Mouse (Mus musculus) left cerebral cortex, postnatal 14 days (tissue): ENCODE measurements at regions not wholly inside any gene's neighbourhood (a gene's known extent, or its start where the extent isn't known, plus 50 kb on each side); places are given as distances from the start of the nearest gene placed in this dataset.

Experiments used
- DNase-seq, 2 experiments: peaks; one replicate each; pipeline ENCODE4 v3.0.0; 2021 to 2022; ENCODE audit warnings: low spot score in 2 of 2, mixed read lengths in 1 of 2
- intact Hi-C: fragments of 180-260 bp; cut with DNase I; formaldehyde crosslinking; loops from one replicate; pipeline ENCODE4 v1.15.1; 2025

DNA sequence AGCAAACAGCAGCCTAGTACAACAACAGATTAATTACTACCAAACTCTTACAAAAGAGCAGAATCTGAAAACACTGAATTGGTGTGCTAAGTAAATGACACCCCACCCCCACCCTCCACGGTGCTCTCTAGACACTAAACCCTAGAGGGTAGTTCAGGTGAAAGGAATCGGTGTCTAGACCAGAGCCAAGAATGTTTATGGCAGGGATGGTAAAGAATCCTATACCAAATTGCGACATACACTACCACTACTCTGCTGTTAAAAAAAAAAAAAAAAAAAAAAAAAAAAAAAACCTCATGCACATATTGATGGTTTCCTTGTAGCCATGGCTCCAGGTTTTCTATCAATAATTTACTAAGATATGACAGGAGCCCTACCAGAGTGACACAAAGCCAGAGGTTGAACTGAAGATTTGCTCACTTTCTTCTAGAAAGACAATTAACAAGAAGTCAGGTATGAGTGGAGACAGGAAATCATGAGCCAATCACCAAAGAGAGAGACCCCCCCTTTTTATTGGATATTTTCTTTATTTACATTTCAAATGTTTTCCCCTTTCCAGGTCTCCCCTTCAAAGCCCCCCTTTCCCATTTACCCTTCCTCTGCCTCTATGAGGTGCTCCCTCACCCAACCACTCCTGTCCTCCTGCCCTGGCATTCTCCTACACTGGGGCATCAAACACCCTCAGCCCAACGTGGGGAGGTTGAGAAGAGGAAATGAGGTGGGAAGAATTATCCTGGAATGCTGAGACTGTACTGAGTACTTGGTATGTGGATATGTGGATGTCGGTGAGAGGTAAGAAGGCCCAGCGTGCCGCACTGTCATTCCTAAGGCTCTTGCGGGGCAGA lies 87.6 kb upstream of the Cerkl start:
- intact Hi-C loops = no loop called here
- DNase-seq = no peak

DNA sequence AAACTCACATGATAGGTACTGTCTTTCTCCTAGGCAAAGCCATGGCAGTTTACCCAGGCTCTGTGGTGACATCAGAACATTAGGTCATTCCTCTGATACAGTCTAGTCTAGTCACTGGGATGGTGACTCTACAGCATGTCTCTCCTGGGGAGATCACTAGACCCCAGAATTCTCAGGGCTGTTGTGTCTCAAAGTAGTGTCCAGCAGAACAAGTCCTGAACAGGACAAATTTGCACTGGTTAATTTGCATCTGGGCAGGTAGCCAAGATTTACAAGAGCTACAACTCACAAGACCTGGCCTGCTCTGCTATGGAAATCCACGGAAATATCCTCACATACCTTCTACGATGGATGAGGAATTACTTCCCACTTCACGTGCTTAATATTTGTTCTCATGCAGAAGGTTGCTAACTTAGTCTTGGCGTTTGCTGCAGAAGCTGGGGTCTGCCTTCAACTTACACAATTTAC lies 88.2 kb upstream of the Cerkl start:
- DNase-seq = no peak
- intact Hi-C loops = no loop called here

DNA sequence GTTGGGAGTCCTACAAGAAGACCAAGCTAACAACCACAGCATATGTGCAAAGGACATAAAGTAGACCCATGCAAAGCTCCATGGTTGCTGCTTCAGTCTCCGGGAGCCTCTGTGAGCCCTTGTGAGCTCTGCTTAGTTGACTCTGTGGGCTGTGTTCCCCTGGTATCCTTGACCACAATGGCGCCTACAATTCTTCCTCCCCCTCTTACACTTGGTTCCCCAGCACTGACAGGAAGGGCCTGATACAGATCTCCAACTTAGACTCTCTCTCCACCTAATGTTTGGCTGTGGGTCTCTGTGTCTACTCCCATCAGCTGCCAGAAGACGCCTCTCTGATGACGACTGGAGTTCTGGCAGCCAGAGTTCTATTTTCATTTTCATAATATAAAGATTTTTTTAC lies 88.9 kb upstream of the Itprid2 start:
- intact Hi-C loops = no loop called here
- DNase-seq = no peak

DNA sequence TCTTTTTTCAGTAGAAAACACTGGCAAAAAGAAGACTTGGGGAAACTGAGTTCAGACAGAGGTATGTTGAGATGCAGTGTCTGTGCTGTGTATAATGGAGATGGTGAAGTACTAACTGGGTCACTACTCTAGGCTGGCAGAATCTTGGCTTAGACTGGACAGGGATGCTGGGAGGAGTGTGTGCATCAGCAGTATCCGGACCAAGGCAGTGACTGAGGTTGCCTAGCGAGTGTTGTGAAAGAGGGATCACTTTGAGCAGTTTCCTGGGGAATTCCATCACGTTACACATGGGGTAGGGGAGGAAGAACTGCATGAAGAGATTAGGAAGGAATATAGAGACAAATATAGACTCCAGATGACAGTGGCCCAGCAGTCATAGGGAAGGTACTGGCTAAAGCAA lies 87.9 kb upstream of the Itprid2 start:
- intact Hi-C loops = no loop called here

DNA sequence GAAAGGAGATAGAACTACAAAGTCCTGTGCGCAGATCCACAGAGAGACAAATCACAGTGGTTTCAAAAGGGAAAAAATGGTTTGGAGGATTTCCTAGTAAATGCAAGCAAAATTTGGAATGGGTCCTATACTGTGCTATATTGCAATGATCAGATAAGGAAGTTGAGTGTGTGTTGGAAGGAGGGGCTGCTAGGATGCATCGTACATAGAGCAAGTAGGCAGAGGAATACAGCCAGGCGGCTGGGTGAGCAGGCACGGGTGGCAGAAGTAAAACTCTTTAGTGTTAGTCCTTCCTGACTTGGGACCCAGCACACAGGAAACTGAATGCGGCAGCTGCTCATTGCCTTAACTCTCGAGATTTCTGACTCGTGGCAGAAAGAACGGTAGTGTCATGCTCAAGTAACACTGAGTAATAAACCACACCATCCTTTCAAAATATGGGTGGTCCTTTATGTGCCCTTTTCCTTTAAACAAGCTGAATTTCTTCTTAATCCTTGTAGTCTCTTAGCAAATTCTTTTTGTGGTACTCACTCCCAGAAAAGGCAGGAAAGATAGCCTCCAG lies 87.0 kb upstream of the Itprid2 start:
- intact Hi-C loops = no loop called here
- no peak for DNase-seq

More for the DNA sequence above, 87.9 kb upstream of the Itprid2 start:
- no peak for DNase-seq

DNA sequence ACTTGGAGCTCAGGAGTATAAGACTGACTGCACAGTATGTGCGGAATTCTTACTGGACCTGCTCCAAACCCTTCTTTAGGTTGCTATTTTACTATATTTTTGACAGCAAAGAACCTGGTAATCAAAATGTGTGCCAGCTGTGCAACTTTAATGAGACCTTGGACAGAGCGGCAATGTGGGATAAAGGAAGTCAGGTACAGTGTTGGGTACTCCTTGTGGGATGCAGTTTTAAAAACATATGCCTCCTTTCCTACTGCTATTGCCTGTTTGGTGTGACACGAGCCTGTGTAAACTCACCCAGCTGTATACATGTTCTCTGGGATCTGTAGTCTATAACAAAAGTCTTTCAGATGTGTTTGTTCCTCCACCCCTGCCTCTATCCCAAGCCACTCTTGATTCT lies 85.4 kb upstream of the Itprid2 start:
- intact Hi-C loops = no loop called here
- DNase-seq = no peak

DNA sequence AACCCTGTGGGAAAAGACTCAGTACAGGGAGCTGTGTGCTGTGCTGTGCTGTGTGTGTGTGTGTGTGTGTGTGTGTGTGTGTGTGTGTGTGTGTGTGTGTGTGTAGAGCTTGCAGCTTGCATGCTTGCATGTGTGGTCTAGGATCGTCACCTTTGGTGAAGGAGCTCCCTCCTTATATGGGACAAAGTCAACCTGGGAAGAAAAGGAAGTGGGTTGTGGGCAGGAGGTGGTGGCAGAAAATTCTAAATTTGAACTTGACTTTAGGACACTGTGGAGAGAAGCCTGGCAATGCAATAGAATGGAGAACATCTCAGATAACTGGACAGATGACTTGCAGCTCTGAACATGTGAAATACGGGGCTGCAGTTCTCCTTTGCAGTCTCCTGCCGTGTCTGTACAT lies 84.7 kb upstream of the Itprid2 start:
- intact Hi-C loops = no loop called here
- no peak for DNase-seq

DNA sequence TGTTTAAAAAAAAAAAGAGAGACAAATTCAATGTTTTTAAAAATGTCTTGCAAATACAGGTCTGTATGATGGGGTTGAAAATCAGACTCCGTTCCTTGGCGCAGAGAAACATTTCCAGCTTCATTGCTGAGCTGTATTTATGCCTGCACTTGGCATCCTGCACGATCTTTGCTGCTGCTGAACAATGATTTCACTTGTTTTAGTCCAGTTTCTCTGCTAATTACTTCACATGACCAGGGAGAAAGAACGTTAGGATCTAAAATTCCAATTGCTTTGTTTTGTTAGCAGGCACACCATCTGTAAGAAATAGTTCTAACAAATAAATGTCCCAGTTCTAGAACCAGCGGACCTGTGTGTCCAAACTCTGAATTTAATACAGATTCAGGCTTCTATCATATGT lies 82.7 kb upstream of the Itprid2 start:
- intact Hi-C loops = no loop called here
- DNase-seq = peak in 1 of 2 experiments; percentile 21

DNA sequence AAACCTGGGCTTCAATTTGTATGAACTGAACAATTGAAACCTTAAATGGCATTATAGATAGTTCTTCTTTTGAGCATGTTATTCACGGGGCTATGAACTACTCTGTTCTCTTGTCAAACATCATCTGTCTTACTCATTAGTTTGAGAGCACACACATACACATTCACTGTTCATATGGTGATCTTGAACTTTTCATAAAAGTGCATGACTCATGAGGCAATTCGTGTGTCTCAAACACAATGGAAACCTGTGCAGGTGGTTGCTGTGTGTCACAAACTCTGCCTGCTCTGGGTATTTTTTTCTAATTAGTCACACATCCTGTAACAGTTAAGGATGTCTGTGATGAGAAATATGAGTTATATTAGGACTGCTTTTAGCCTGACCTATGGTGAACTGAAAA lies 79.8 kb upstream of the Itprid2 start:
- DNase-seq = no peak
- intact Hi-C loops = no loop called here

DNA sequence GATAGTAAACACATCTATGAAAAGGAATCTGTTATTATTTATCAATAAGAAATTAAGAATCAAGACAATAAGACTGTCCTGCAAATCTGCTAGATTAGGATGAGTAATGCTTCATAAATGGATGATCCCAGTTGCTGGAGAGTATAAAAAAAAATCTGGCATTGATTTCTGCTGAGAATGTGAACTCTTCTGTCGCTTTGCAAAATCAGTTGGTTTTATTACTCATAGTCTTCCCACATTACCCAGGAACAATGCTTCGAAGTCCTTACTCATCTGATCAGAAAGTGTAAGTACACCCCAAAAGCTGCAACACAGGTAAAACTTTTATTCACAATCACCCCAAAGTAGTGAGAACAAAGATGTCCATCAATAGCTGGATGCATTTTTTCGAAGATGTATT lies 77.8 kb upstream of the Itprid2 start:
- intact Hi-C loops = no loop called here

DNA sequence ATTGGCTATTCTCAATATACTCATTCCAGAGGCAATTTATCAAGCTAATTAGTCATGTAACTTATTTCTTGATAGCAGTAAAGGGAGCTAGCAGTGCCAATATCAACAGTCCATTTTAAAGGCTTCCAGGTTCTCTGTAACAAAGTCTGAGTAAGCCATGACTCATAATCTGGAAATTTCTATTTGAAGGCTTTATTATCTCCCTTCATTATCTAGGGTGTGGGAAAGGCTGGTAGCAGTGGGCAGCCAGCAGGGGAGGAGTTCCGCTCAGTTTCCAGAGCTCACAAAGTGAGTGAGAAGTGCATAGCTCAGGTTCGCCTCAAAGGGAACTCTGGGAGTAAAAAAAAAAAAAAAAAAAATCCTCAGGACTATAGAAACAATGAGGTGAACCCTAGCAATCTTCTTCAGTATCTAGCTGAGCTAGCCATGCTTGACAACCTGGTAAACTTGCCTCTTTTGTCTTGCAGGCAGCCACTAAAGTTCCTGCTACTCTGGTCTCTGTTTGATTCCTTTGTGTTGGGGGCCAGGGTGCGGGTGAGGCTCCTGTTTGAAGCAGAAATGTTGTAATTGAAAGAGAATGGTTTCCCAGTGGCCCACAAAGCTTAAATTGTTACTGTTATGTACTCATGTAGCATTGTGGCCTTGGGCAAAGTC lies 68.7 kb upstream of the Itprid2 start:
- intact Hi-C loops = no loop called here
- no peak for DNase-seq

More for the DNA sequence above, 77.8 kb upstream of the Itprid2 start:
- no peak for DNase-seq

DNA sequence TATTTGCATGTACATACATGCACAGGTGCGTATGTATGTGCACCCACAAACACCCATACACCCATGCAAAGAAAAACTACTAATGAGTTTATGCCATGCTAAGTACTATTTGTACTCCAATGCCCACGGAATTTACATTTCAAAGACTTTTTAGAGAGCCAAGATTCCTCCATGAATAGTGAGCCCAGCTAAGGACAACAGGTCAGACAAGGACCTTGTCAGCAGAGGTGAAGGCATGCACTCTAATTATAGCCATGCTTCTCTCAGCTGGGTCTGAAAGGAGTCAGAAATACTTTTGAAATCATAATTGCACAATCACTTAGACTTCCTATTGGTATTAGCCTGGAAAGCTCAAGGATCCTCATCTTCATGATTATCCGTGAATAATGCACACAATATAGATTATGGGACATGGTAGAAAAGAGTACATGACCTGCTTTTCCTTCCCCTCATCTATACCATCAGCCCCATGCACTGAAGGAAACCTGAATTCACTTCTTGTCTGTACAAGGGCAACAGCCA lies 67.7 kb upstream of the Itprid2 start:
- intact Hi-C loops = no loop called here
- no peak for DNase-seq

DNA sequence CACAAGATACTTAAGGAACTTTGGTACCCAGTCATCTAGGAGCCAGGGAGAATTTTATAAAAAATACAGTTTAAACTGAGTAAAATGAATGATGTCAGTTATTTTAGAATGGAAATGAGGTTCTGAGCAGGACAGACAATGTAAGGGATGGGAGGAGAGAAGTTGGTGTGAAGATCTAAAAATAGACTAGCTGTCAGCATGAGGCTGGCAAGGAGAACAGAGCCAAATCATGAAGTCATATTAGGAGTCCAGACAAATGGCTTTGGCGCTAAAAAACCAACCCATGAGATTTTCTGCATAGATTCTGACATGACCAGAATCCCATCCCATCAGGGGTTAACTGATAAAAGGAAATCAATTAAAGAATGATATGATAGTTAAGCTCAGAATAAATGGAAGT lies 65.5 kb upstream of the Itprid2 start:
- intact Hi-C loops = no loop called here
- DNase-seq = peak in 1 of 2 experiments; percentile 9

DNA sequence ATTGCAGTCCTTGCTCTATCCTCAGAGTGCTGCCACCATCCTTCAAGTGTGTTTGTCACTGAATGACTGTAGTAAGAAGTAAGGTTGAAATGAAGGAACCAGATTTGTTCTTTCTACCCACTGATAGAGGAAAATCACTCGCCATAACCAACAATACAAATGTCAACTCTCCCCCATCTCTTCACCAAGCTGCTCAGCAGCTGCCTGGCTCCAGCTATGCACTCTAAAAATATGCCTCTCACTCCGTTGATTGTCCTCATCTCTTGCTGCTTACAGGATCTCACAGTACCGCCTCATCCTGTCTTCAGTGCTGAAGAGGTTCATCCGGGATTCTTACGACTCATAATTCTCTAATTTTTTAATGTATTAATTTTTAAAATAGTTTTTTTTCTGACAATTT lies 63.2 kb upstream of the Itprid2 start:
- DNase-seq = peak in 1 of 2 experiments; percentile 5
- intact Hi-C loops = no loop called here

DNA sequence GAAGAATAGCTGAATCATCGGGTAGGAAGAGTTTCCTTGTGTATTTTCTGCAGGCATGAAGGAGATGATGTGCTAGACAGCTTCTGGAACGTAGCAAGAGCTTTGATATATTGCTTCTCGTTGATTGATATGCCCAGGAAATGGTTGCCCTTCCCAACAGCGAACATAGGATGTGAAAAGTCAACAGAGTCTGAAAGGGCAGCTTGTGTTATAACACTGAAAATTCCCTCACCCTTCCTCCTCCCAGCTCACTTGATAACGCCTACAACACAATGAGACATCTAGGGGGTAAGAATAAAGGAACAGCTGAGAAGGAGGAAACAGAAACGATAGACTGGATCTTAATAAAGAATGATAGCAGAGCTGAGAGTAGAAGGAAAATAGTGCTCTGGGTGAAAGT lies 60.1 kb upstream of the Itprid2 start:
- intact Hi-C loops = no loop called here
- no peak for DNase-seq

DNA sequence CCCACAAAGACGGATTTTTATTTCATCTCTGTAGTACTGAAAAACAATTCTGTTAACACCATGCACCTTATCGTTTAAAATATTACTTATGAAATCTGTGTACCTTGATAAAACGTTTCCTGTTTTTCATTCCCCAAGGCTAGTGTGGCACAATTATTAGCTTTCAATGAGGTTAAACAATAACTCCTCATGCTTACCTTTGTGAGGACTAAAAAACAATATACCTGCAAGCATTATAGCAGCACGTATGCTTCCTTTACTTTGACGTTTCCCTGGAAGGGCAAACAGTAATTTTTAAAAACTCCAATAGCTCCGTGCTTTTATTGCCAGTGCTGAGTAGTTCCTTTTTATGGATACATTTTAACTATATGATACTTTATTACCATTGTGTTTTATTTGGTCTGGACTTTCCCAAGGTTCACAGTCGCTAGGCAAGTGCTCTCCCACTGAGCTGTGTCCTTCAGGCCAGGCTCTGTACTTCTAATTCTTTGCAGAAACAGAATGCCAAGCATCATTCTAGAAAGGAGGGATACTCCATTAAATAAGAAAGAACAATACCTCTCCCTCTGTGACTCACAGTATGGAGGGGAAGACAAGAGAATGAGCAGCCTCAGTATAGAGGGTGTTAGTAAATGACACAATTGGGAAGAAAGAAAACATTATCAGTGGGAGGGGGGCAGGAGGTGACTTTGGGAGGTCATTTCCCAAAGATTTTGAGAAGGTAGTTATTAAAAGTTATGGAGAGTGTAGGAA lies 50.0 kb upstream of the Itprid2 start:
- intact Hi-C loops = no loop called here
- no peak for DNase-seq
